Mouse (Mus musculus): ENCODE results near the gene Maip1. TPM values are rescaled to one million over a fixed set of nuclear protein-coding genes. Genes with fewer than 3 reads are reported as not detected.

The Maip1 gene
- total RNA-seq, 2 experiments from 2014 or later, result 10.8 to 12.5 TPM

GRCm38 (mm10) chr1:57413397-57413796, 7.3 kb downstream of the Maip1 start:
- intact Hi-C loops (cut with DNase I), result no loop called here
- no peak for DNase-seq (ENCODE audit: low spot score in 2 of 2)

- intact Hi-C loops (cut with DNase I), result loop anchor here (5.0 kb wide), 1 partner anchor 724 kb away; no protein-coding TSS in a partner anchor
- no peak for DNase-seq (ENCODE audit: low spot score in 2 of 2)
Observed at GRCm38 (mm10) chr1:57423696-57424095, 17.6 kb downstream of the Maip1 start.

DNA sequence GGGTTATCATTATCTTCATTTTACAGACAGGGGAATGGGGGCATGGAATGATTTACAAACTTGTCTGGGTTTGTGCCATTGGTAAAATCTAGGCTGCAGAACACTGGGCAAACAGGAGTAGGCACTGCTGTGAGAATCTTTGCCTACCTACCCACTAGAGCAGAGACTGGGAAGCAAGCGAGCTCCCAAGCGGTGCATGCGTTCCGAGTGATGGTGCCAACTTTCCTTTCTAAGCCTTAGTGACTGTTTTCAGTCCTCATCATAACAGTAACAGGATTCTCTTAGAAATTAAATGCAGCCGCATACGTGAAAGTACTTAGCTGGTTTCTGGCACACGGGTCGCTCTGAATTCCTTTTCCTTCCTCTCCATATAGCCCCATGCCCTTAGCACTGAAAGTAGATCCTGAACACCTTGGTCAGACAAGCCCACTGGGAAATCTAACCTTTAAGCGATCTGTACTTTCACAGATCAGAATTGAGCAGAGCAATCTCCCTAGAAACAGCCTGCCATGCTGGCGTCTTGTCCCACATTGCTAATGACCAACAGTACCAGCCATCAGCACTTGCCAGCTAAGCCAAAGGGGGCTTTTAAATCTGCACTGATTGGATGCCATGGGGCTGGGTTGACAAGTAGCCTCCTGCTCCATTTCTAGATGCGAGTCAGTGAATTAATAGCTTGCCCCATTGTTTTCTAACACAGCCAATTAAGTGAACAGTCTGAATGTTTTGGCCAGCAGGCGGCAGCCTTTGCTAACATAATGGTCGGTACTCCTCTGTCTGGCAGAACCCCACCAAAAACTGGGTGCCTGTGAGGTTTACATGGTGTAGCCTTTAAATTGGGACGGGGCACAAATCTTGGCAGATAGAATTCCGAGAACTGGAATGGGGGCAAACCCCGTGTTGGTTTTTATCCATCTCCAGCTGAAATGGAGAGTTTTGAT, 22.5 kb downstream of the Maip1 start:
- peak; percentile 81 to 88 for DNase-seq (ENCODE audit: low spot score in 2 of 2)
- intact Hi-C loops (cut with DNase I), result loop anchor here (2.0 to 5.0 kb wide), 4 partner anchors 346 to 869 kb away; partner anchors contain the start of gene Spats2l

GRCm38 (mm10) chr1:57429786-57430483, 23.8 kb downstream of the Maip1 start:
- no peak for DNase-seq (ENCODE audit: low spot score in 2 of 2)
- intact Hi-C loops (cut with DNase I), result loop anchor here (2.0 to 5.0 kb wide), 4 partner anchors 345 to 867 kb away; partner anchors contain the start of gene Spats2l

DNA sequence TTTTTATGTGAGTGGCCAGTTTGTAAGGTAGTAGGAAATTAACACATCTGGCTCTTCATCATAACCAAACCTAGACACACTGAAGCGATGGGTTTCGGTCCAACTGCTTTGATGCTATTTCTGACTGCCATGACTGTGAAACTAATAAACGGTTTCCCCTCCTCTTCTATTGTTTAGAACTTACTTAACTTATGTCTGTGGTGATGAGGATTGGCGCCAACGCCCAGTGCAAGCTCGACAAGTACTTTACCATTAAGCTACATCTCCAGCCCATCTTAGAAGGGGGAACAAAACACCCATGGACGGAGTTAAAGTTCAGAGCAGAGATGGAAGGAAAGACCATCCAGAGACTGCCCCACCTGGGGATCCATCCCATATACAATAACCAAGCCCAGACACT, 27.0 kb downstream of the Maip1 start:
- intact Hi-C loops (cut with DNase I), result no loop called here
- no peak for DNase-seq (ENCODE audit: low spot score in 2 of 2)

- intact Hi-C loops (cut with DNase I), result no loop called here
- no peak for DNase-seq (ENCODE audit: low spot score in 2 of 2)
Observed at GRCm38 (mm10) chr1:57436408-57436807, 30.3 kb downstream of the Maip1 start.

DNA sequence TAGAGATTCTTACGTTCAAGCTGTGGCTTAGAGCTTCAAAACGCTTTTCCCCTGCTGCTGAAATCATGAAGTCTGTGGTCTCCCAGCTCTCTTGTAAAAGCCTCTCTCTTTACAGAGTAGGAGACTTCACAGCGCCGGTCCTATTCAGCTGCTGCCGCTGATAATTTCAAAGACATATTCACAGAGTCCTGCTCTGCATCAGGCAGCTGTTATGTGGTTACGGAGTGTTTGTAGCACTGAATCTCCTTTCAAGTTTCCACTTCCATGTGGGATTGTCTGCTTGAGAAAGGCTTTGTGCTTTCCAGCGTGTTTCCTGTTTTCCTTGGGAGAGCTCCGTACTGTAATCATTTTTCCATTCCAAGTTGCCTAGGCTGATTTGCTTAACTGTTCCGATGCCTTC, 30.8 kb downstream of the Maip1 start:
- DNase-seq (ENCODE audit: low spot score in 2 of 2), result peak in 1 of 2 experiments; percentile 13
- intact Hi-C loops (cut with DNase I), result no loop called here

DNA sequence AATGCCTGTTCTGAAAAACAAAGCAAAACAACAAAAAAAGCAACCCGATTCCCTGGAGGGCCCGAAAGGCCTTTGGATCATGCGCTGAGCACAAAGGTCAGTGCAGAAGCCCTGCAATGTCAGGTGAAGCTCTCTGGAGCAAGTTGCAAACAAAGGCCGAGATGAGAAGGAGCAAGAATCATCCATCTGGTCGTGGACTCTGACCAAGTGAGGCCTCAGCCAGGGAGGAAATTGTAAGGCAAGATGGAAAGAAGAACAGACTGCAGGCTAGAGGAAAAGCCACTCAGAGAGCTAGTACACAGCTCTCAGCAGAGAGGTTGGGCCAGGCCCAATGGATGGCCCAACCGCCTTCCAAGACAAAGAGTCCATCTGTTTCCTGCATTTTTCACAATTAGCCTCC, 32.9 kb downstream of the Maip1 start:
- no peak for DNase-seq (ENCODE audit: low spot score in 2 of 2)
- intact Hi-C loops (cut with DNase I), result no loop called here

DNA sequence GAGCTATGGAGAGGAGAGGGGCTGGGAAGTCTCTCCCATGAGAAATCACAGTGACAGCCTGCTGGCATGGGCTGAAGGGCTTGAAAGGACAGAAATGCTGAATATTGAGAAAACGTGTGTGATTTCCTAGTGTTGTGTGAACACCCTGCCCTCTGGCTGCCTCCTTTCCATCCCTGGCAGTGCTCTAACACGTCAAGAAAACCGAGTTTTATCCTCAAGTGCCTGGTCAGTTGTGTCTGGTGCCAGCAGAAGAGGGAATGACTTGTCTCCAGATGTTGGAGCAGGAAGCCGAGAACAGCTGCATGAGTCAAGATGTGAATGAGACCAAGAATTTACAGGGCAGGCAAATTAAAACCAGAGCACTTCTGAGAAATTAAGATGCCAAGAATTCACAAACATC, 34.6 kb downstream of the Maip1 start:
- no peak for DNase-seq (ENCODE audit: low spot score in 2 of 2)
- intact Hi-C loops (cut with DNase I), result no loop called here

- intact Hi-C loops (cut with DNase I), result no loop called here
- no peak for DNase-seq (ENCODE audit: low spot score in 2 of 2)
Observed at GRCm38 (mm10) chr1:57445679-57446078, 39.6 kb downstream of the Maip1 start.

GRCm38 (mm10) chr1:57450241-57450640, 44.1 kb downstream of the Maip1 start:
- DNase-seq (ENCODE audit: low spot score in 2 of 2), result no peak
- intact Hi-C loops (cut with DNase I), result no loop called here

GRCm38 (mm10) chr1:57460305-57460940, 54.3 kb downstream of the Maip1 start:
- no peak for DNase-seq (ENCODE audit: low spot score in 2 of 2)
- intact Hi-C loops (cut with DNase I), result no loop called here

Other genes with a start within 250 kb of the Maip1 start
- 10 to 100 TPM; 21.9 to 23.4 TPM for gene 1700066M21Rik, start 28.7 kb upstream of the Maip1 start, total RNA-seq (2021)
- 10 to 100 TPM; 23.4 to 28.3 TPM for gene Tyw5, start 773 bp downstream of the Maip1 start, total RNA-seq (2021)